Mouse (Mus musculus): Measurements from ENCODE around the gene Lin7a. TPM values are rescaled to one million over a fixed set of nuclear protein-coding genes. Genes with fewer than 3 reads are reported as not detected.
"Not testable (repeated sequence)": the region's sequence is repeated elsewhere in the genome, so short reads cannot be mapped to it uniquely, and the experiment has no call there.

Lin7a gene
- polyA plus RNA-seq, 1 experiment from 2014 or later: 1.0 TPM

DNA sequence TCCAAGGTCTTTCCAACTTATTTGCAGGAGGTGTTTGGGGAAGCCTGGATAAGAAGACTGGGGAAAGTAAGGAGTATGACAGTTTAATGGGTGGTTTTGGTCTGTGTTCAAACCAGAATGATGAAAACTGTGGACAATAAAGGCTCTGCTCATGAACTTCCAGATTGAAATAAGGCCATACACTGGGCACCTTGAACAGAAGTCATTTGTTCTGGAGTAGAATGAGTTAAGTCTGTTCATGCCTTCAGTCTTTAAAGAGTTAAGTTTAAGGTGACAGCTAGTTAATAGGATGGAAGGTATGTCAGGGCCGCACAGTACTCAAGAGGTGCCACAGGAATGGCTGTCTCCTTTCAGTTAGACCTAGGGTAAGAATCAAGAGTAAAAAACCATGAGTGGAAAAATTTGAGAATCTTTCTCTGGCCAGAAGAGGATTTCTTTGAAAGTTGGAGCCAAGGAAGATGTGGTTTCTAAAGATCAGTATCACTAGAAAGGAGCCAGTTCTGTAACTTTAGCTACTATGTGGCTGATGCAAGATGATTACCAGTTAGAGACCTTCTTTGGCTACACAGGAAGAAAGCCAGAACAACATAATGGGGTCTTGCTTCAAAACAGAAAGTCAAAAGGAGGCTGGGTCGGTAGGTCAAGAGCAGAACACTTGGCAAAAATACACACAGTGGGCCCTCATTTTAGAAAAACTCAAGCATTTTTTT is 33.2 kb upstream of the Lin7a start:
- no peak overlapping the region for H3K9ac ChIP-seq
- no peaks in the 10 kb centered on the region for H3K4me1 ChIP-seq (replicated peaks)
- WGBS (ENCODE audit: insufficient replicate concordance): 61% methylated on average over 2 of the region's 2 CpGs
- H3K27me3 ChIP-seq: no peaks in the 10 kb centered on the region
- no peaks in the 10 kb centered on the region for H3K36me3 ChIP-seq
- no peak overlapping the region for H3K4me3 ChIP-seq (replicated peaks)
- H3K27ac ChIP-seq: no peak overlapping the region
- no peak for DNase-seq
- no peaks in the 10 kb centered on the region for H3K9me3 ChIP-seq (replicated peaks)
- H3K4me2 ChIP-seq: no peak overlapping the region
- no peak for ATAC-seq (ENCODE audit: low read depth)

GRCm38 (mm10) chr10:107238861-107239435 is 32.5 kb upstream of the Lin7a start:
- Histone ChIP-seq H3K9me3 (replicated peaks) (no peaks in the 10 kb centered on the region), H3K9ac (no peak overlapping the region), H3K4me3 (replicated peaks) (no peak overlapping the region), H3K4me1 (replicated peaks) (no peaks in the 10 kb centered on the region), H3K27ac (no peak overlapping the region), H3K4me2 (no peak overlapping the region), H3K27me3 (no peaks in the 10 kb centered on the region), H3K36me3 (no peaks in the 10 kb centered on the region)
- ATAC-seq (ENCODE audit: low read depth): no peak
- WGBS (ENCODE audit: insufficient replicate concordance): 48% methylated on average over 3 of the region's 3 CpGs
- no peak for DNase-seq

- 52% methylated on average over 2 of the region's 2 CpGs for WGBS (ENCODE audit: insufficient replicate concordance)
- Histone ChIP-seq H3K36me3 (no peaks in the 10 kb centered on the region), H3K4me3 (replicated peaks) (no peak overlapping the region), H3K27me3 (no peaks in the 10 kb centered on the region), H3K9me3 (replicated peaks) (no peaks in the 10 kb centered on the region), H3K27ac (no peak overlapping the region), H3K4me1 (replicated peaks) (no peaks in the 10 kb centered on the region), H3K4me2 (no peak overlapping the region), H3K9ac (no peak overlapping the region)
- ATAC-seq (ENCODE audit: low read depth) (no peak), DNase-seq (no peak)
Observed at GRCm38 (mm10) chr10:107239651-107240330, 31.7 kb upstream of the Lin7a start.

DNA sequence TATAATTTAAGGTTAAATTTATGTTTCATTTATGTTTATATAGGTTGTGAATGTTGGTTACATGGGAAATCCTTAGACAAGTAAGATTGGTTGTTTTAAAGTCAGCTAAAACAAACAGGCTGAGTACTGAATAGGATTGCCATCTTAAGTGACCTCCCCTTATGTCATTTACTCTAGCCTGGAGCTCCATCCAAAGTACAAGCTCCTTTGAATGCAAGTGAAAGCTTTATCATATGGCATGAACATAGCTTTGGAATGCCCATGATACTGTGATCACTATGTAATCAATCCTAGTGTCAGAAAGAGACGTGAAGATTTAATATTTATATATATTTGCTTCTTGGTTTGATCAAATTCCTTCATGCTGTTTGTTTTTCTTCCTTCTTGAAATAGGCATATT is 31.0 kb upstream of the Lin7a start:
- no peak for DNase-seq
- Histone ChIP-seq H3K9me3 (replicated peaks) (no peaks in the 10 kb centered on the region), H3K27me3 (no peaks in the 10 kb centered on the region), H3K9ac (no peak overlapping the region), H3K4me1 (replicated peaks) (no peaks in the 10 kb centered on the region), H3K4me2 (no peak overlapping the region), H3K36me3 (no peaks in the 10 kb centered on the region), H3K4me3 (replicated peaks) (no peak overlapping the region), H3K27ac (no peak overlapping the region)
- no peak for ATAC-seq (ENCODE audit: low read depth)
- WGBS (ENCODE audit: insufficient replicate concordance): 72% methylated on average over 1 of the region's 1 CpGs

DNA sequence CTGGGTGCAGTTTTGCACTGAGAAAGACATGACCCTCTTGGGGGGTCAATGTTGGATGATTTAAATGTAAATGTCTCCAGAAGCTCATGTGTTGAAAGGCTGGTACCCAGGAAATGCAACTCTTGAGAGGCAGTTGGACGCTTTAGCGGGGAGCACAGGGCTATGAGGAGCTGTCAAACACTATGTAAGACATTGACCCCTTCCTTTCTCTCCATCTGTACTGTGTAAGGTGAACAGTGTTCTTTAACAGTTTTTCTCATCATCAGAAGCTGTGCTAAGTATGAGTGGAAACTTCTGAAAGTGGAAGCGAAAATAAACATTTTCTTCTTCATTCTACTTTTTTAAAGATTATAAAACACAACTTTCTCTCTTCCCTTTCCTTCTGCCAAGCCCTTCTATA is 30.5 kb upstream of the Lin7a start:
- H3K9me3 ChIP-seq (replicated peaks): no peaks in the 10 kb centered on the region
- no peaks in the 10 kb centered on the region for H3K27me3 ChIP-seq
- ATAC-seq (ENCODE audit: low read depth): no peak
- H3K9ac ChIP-seq: no peak overlapping the region
- no peak overlapping the region for H3K4me3 ChIP-seq (replicated peaks)
- H3K27ac ChIP-seq: no peak overlapping the region
- DNase-seq: no peak
- H3K4me2 ChIP-seq: no peak overlapping the region
- 63% methylated on average over 3 of the region's 3 CpGs for WGBS (ENCODE audit: insufficient replicate concordance)
- no peaks in the 10 kb centered on the region for H3K36me3 ChIP-seq
- no peaks in the 10 kb centered on the region for H3K4me1 ChIP-seq (replicated peaks)

DNA sequence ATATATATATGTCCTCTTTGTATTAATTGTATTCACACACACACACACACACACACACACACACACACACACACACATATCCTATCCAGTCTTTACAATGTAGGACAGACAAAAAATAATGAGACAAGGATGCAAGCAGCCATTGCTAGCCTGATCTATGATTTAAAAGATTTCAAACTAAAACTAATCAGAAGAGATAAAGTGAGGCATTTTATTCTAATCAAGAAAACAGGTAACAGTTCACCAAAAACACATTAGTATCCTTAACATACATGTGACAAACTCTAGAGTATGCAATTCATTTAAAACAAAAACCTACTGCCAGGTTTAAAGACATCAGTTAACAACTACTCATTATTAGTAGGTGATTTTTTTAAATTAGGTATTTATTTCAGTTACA is 30.1 kb upstream of the Lin7a start:
- no peak for ATAC-seq (ENCODE audit: low read depth)

DNA sequence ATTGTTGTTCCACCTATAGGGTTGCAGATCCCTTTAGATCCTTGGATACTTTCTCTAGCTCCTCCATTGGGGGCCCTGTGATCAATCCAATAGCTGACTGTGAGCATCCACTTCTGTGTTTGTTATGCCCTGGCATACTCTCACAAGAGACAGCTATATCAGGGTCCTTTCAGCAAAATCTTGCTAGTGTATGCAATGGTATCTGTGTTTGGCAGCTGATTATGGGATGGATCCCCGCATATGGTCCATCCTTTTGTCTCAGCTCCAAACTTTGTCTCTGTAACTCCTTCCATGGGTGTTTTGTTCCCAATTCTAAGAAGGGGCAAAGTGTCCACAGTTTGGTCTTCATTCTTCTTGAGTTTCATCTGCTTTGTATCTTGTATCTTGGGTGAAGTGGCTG is 29.5 kb upstream of the Lin7a start:
- ATAC-seq (ENCODE audit: low read depth); H3K27ac ChIP-seq: not testable (repeated sequence)

More for the DNA sequence above, 30.1 kb upstream of the Lin7a start:
- DNase-seq: no peak
- H3K9ac ChIP-seq: no peak overlapping the region
- H3K36me3 ChIP-seq: no peaks in the 10 kb centered on the region
- H3K27me3 ChIP-seq: no peaks in the 10 kb centered on the region
- no peak overlapping the region for H3K27ac ChIP-seq
- no peaks in the 10 kb centered on the region for H3K4me1 ChIP-seq (replicated peaks)
- no peak overlapping the region for H3K4me2 ChIP-seq
- H3K9me3 ChIP-seq (replicated peaks): no peaks in the 10 kb centered on the region
- no peak overlapping the region for H3K4me3 ChIP-seq (replicated peaks)

GRCm38 (mm10) chr10:107242696-107243400 is 28.6 kb upstream of the Lin7a start:
- Histone ChIP-seq H3K4me3 (replicated peaks) (no peak overlapping the region), H3K27me3 (no peaks in the 10 kb centered on the region), H3K36me3 (no peaks in the 10 kb centered on the region), H3K4me2 (no peak overlapping the region), H3K4me1 (replicated peaks) (no peaks in the 10 kb centered on the region), H3K9me3 (replicated peaks) (no peaks in the 10 kb centered on the region), H3K9ac (no peak overlapping the region), H3K27ac (no peak overlapping the region)
- 42% methylated on average over 1 of the region's 1 CpGs for WGBS (ENCODE audit: insufficient replicate concordance)
- ATAC-seq (ENCODE audit: low read depth) (no peak), DNase-seq (no peak)

More for the DNA sequence above, 29.5 kb upstream of the Lin7a start:
- H3K27me3 ChIP-seq; H3K4me3 ChIP-seq (replicated peaks); H3K9me3 ChIP-seq (replicated peaks); DNase-seq; H3K4me2 ChIP-seq; H3K4me1 ChIP-seq (replicated peaks); H3K9ac ChIP-seq; H3K36me3 ChIP-seq: not testable (repeated sequence)
- WGBS (ENCODE audit: insufficient replicate concordance): 60% methylated on average over 1 of the region's 1 CpGs

GRCm38 (mm10) chr10:107244211-107244610 is 27.3 kb upstream of the Lin7a start:
- no peak overlapping the region for H3K27ac ChIP-seq
- H3K4me3 ChIP-seq (replicated peaks): no peak overlapping the region
- WGBS (ENCODE audit: insufficient replicate concordance): 46% methylated on average over 2 of the region's 2 CpGs
- H3K9me3 ChIP-seq (replicated peaks): no peaks in the 10 kb centered on the region
- DNase-seq: no peak
- no peaks in the 10 kb centered on the region for H3K27me3 ChIP-seq
- H3K36me3 ChIP-seq: no peaks in the 10 kb centered on the region
- no peak overlapping the region for H3K9ac ChIP-seq
- H3K4me1 ChIP-seq (replicated peaks): no peaks in the 10 kb centered on the region
- H3K4me2 ChIP-seq: no peak overlapping the region
- ATAC-seq (ENCODE audit: low read depth): no peak

- WGBS (ENCODE audit: insufficient replicate concordance): 76% methylated on average over 4 of the region's 4 CpGs
Observed at GRCm38 (mm10) chr10:107244691-107245530, 26.6 kb upstream of the Lin7a start.

DNA sequence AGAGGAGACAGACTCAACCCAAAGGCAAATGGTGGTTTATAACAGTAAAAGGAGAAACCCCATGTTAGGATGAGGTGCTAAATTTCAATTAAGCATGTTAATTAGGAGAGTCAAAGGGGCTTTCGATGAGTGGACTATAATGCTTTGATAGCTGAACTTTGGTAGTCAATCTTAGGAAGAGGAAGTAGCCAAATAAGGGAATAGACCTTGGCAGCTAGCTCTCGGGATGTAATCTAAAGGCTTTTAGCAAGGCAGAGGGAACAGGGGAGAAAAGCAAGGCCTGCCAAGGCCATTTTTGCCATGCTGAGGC is 26.0 kb upstream of the Lin7a start:
- no peaks in the 10 kb centered on the region for H3K27me3 ChIP-seq
- no peak overlapping the region for H3K4me2 ChIP-seq
- ATAC-seq (ENCODE audit: low read depth) (no peak), DNase-seq (no peak)
- H3K9me3 ChIP-seq (replicated peaks): no peaks in the 10 kb centered on the region
- H3K9ac ChIP-seq: no peak overlapping the region
- no peak overlapping the region for H3K4me3 ChIP-seq (replicated peaks)
- WGBS (ENCODE audit: insufficient replicate concordance): 28% methylated on average over 2 of the region's 2 CpGs
- no peaks in the 10 kb centered on the region for H3K36me3 ChIP-seq
- H3K27ac ChIP-seq: no peak overlapping the region
- H3K4me1 ChIP-seq (replicated peaks): no peaks in the 10 kb centered on the region

More at GRCm38 (mm10) chr10:107244691-107245530, 26.6 kb upstream of the Lin7a start:
- Histone ChIP-seq H3K36me3 (no peaks in the 10 kb centered on the region), H3K4me2 (no peak overlapping the region), H3K27ac (no peak overlapping the region), H3K9ac (no peak overlapping the region), H3K27me3 (no peaks in the 10 kb centered on the region), H3K9me3 (replicated peaks) (no peaks in the 10 kb centered on the region), H3K4me1 (replicated peaks) (no peaks in the 10 kb centered on the region), H3K4me3 (replicated peaks) (no peak overlapping the region)
- DNase-seq (no peak), ATAC-seq (ENCODE audit: low read depth) (no peak)
